Mouse (Mus musculus) gastrocnemius, postnatal 25 days (tissue): ENCODE data around the gene Lonrf2. TPM values are rescaled to one million over a fixed set of nuclear protein-coding genes. Genes with fewer than 3 reads are reported as not detected.

ENCODE experiments used
- DNase-seq: peaks from one replicate; pipeline ENCODE4 v3.0.0; 2022
- long read RNA-seq, 2 experiments: library from polyadenylated mRNA; stranded (forward); transcript quantifications; one replicate each; pipeline ENCODE4 v2.0.0; 2021
- total RNA-seq, 2 experiments: library from RNA; stranded (reverse); gene quantifications; 1 replicate in 1 of 2; 2 replicates in 1 of 2; pipeline ENCODE4 v1.2.3; 2021

Lonrf2 gene
- 1 to 10 TPM in 1 of 2 experiments, under 1 TPM in 1; 0.69 to 1.0 TPM for total RNA-seq
- long read RNA-seq, experiment 1, partial matches to known transcripts = 0 of 1 reads
- long read RNA-seq, experiment 1, other reads (novel, unspliced or antisense) = 1 of 1 reads
- long read RNA-seq, experiment 2, partial matches to known transcripts = 0 of 1 reads
- long read RNA-seq, experiment 2, other reads (novel, unspliced or antisense) = 0 of 1 reads

GRCm38 (mm10) chr1:38836477-38836872 lies at the start of gene Lonrf2:
Gene Lonrf2, minus strand, starts transcription at chr1:38836711.
- DNase-seq = no peak

- no peak for DNase-seq
These were observed 49.4 kb upstream of the Lonrf2 start for GRCm38 (mm10) chr1:38885956-38886355.

GRCm38 (mm10) chr1:38883766-38884165 lies 47.3 kb upstream of the Lonrf2 start:
- DNase-seq = no peak

GRCm38 (mm10) chr1:38882746-38883145 lies 46.2 kb upstream of the Lonrf2 start:
- DNase-seq = no peak

- DNase-seq = no peak
These were observed 44.9 kb upstream of the Lonrf2 start for GRCm38 (mm10) chr1:38881366-38881765.

- no peak for DNase-seq
These were observed 40.3 kb upstream of the Lonrf2 start for GRCm38 (mm10) chr1:38876671-38877382.

- DNase-seq = no peak
These were observed 37.4 kb upstream of the Lonrf2 start for GRCm38 (mm10) chr1:38873911-38874310.

GRCm38 (mm10) chr1:38871834-38872233 lies 35.3 kb upstream of the Lonrf2 start:
- DNase-seq = no peak

- DNase-seq = no peak
These were observed 33.1 kb upstream of the Lonrf2 start for GRCm38 (mm10) chr1:38869398-38870195.

- DNase-seq = no peak
These were observed 29.7 kb upstream of the Lonrf2 start for GRCm38 (mm10) chr1:38866242-38866641.

- no peak for DNase-seq
These were observed 27.8 kb upstream of the Lonrf2 start for GRCm38 (mm10) chr1:38864341-38864740.

- DNase-seq = no peak
These were observed 25.7 kb upstream of the Lonrf2 start for GRCm38 (mm10) chr1:38862213-38862612.

- no peak for DNase-seq
These were observed 24.5 kb upstream of the Lonrf2 start for GRCm38 (mm10) chr1:38860867-38861524.

GRCm38 (mm10) chr1:38860207-38860606 lies 23.7 kb upstream of the Lonrf2 start:
- no peak for DNase-seq

GRCm38 (mm10) chr1:38856196-38856595 lies 19.7 kb upstream of the Lonrf2 start:
- no peak for DNase-seq

GRCm38 (mm10) chr1:38852250-38852649 lies 15.7 kb upstream of the Lonrf2 start:
- DNase-seq = no peak

GRCm38 (mm10) chr1:38850650-38851049 lies 14.1 kb upstream of the Lonrf2 start:
- DNase-seq = no peak

- DNase-seq = no peak
These were observed 12.2 kb upstream of the Lonrf2 start for GRCm38 (mm10) chr1:38848451-38849289.

- no peak for DNase-seq
These were observed 11.5 kb upstream of the Lonrf2 start for GRCm38 (mm10) chr1:38847975-38848374.

- no peak for DNase-seq
These were observed 6.8 kb upstream of the Lonrf2 start for GRCm38 (mm10) chr1:38843275-38843674.

- DNase-seq = no peak
These were observed 6.3 kb upstream of the Lonrf2 start for GRCm38 (mm10) chr1:38842861-38843260.

GRCm38 (mm10) chr1:38839944-38840343 lies 3.4 kb upstream of the Lonrf2 start:
- no peak for DNase-seq
